Mouse (Mus musculus): ENCODE measurements at regions not wholly inside any gene's neighbourhood (a gene's known extent, or its start where the extent isn't known, plus 50 kb on each side); places are given as distances from the start of the nearest gene placed in this dataset.

DNA sequence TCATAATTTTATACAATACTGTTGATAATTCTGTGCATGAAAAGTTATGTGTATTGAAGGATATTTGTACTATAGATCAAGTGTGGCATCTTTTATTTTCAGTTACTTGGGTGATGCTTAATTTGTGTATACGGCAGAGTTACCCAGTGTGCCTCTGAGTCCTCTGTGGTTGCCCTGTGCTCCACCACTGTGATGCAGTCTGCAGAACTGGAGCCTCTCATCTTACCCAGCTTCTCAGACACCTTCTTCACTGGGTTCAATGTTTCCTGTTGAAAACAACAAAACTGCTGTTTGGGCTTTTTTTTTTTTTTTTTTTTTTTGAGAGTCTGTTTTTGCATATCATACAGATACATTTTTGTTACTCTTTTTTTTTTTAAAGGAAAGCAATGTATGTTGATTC lies 109.2 kb upstream of the Slco3a1 start:
- WGBS = 76% methylated on average over 1 of the region's 1 CpGs
- DNase-seq = no peak
- no peaks in the 10 kb centered on the region for H3K36me3 ChIP-seq (ENCODE audit: control insufficient read depth, insufficient read depth, low read length)

DNA sequence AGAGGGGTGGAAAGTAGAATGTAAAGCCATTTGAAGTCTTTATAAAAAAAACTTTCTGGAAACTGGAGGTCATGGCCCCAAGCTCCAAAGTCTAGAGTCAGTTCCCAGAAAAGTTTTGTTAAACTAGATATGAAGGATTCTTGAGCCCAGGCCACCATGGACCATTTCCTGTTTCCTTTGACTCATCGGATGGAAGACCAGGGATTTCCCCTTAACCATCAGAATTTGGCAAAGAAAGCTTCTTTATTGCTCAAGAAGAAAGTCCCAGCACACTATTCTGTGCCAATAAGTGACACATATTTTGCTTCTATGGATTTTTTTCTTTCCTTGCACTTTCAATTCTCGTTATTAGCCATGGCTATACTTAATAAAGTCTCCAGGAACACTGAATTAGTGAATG lies 92.7 kb upstream of the Slco3a1 start:
- DNase-seq = no peak
- Histone ChIP-seq H3K36me3 (ENCODE audit: control insufficient read depth, insufficient read depth, low read length) (no peaks in the 10 kb centered on the region), H3K27me3 (ENCODE audit: control insufficient read depth, insufficient read depth, low read length) (no peaks in the 10 kb centered on the region), H3K4me1 (replicated peaks; ENCODE audit: control insufficient read depth, insufficient read depth, low read length) (no peaks in the 10 kb centered on the region), H3K4me3 (ENCODE audit: control insufficient read depth, insufficient read depth, low read length) (no peak overlapping the region), H3K27ac (ENCODE audit: control insufficient read depth, insufficient read depth, low read length) (no peak overlapping the region)
- WGBS = 68% methylated on average over 2 of the region's 2 CpGs
- no peak for TF ChIP-seq CTCF (IDR thresholded peaks at IDR 0.05; ENCODE audit: borderline replicate concordance, control insufficient read depth, extremely low read depth, insufficient read depth, low read length, poor library complexity)
- TF ChIP-seq POLR2A (IDR thresholded peaks at IDR 0.05; ENCODE audit: control insufficient read depth, extremely low read depth, insufficient read depth, low read length, poor library complexity) = no peak

More for the DNA sequence above, 109.2 kb upstream of the Slco3a1 start:
- TF ChIP-seq CTCF (IDR thresholded peaks at IDR 0.05; ENCODE audit: borderline replicate concordance, control insufficient read depth, extremely low read depth, insufficient read depth, low read length, poor library complexity) = no peak
- no peak overlapping the region for H3K4me3 ChIP-seq (ENCODE audit: control insufficient read depth, insufficient read depth, low read length)
- no peaks in the 10 kb centered on the region for H3K4me1 ChIP-seq (replicated peaks; ENCODE audit: control insufficient read depth, insufficient read depth, low read length)
- no peak overlapping the region for H3K27ac ChIP-seq (ENCODE audit: control insufficient read depth, insufficient read depth, low read length)
- H3K27me3 ChIP-seq (ENCODE audit: control insufficient read depth, insufficient read depth, low read length) = no peaks in the 10 kb centered on the region

DNA sequence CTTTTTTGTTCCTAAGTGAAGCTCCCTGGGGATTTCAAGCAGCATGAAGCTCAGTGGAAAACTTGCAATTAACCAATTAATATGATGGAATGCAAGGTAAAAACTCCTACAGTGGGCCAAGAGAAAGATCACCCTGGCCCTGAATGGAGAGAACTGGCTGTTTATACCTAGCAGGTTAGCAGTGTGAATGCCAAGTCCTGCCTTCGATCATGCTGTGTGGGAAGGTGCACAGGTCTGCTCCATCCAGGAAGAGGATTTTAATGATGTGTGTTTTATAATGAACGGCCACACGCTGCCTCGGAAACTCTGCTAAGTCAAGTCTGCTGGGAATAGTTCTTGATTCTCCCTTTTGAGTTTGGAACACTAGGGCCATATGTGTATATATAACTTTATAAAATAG lies 85.6 kb upstream of the Slco3a1 start:
- no peak overlapping the region for H3K27ac ChIP-seq (ENCODE audit: control insufficient read depth, insufficient read depth, low read length)
- H3K36me3 ChIP-seq (ENCODE audit: control insufficient read depth, insufficient read depth, low read length) = no peaks in the 10 kb centered on the region
- no peak for TF ChIP-seq CTCF (IDR thresholded peaks at IDR 0.05; ENCODE audit: borderline replicate concordance, control insufficient read depth, extremely low read depth, insufficient read depth, low read length, poor library complexity)
- no peak for TF ChIP-seq POLR2A (IDR thresholded peaks at IDR 0.05; ENCODE audit: control insufficient read depth, extremely low read depth, insufficient read depth, low read length, poor library complexity)
- no peaks in the 10 kb centered on the region for H3K4me1 ChIP-seq (replicated peaks; ENCODE audit: control insufficient read depth, insufficient read depth, low read length)
- no peaks in the 10 kb centered on the region for H3K27me3 ChIP-seq (ENCODE audit: control insufficient read depth, insufficient read depth, low read length)
- no peak for DNase-seq
- WGBS = 90% methylated on average over 4 of the region's 4 CpGs
- no peak overlapping the region for H3K4me3 ChIP-seq (ENCODE audit: control insufficient read depth, insufficient read depth, low read length)

DNA sequence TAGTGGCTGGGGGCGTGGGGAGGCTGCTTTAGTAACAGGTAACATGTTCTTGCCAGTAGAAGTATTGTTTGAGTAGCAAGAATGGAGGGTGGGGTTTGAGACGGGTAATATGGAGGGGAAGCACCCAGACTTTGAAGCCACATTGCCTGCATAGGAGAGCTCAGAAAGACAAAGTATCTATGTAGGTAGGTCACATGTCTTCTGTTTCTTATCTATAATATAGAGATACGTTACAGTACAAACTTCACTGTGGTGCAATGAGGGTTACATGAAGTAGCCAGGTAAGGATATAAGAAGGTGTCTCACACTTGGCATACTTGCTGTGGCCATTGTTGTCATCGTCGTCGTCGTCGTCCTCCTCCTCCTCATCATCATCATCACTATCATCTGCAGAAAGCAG lies 77.6 kb upstream of the Slco3a1 start:
- Histone ChIP-seq H3K4me1 (replicated peaks; ENCODE audit: control insufficient read depth, insufficient read depth, low read length) (no peaks in the 10 kb centered on the region), H3K27ac (ENCODE audit: control insufficient read depth, insufficient read depth, low read length) (no peak overlapping the region), H3K36me3 (ENCODE audit: control insufficient read depth, insufficient read depth, low read length) (no peaks in the 10 kb centered on the region), H3K27me3 (ENCODE audit: control insufficient read depth, insufficient read depth, low read length) (no peaks in the 10 kb centered on the region), H3K4me3 (ENCODE audit: control insufficient read depth, insufficient read depth, low read length) (no peak overlapping the region)
- WGBS = 97% methylated on average over 8 of the region's 8 CpGs
- TF ChIP-seq POLR2A (IDR thresholded peaks at IDR 0.05; ENCODE audit: control insufficient read depth, extremely low read depth, insufficient read depth, low read length, poor library complexity) (no peak), CTCF (IDR thresholded peaks at IDR 0.05; ENCODE audit: borderline replicate concordance, control insufficient read depth, extremely low read depth, insufficient read depth, low read length, poor library complexity) (no peak)
- DNase-seq = no peak

DNA sequence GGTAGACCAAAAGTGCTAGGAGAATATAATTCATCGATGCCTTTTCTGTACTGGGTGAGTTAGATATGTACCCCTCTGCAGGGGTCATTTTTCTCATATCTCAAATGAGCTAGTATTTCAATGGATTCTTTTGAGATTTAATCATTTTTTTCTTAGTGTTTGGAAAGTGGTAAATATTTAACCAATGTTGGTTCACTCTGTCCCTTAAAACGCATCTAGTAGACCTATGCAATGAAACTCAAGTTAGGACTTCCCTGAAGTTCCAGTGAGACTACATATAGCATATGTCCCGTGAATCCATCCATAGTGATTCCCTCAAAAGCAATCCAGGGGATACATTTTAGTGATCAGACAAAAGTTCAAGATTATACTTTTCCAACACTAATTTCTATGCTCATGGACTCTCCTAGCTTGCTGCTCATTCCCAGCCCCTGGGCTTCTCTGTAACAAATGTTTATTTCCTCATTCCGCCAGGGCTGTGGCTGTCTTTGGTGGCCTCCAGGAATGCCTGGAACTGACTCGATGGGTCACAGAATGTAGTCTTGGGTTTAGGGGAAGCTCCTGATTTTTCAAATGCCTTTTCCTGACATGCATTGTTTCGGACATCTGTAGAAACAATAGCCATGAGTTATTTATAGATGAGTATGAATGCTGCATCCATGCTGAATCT lies 74.4 kb upstream of the Slco3a1 start:
- Histone ChIP-seq H3K4me1 (replicated peaks; ENCODE audit: control insufficient read depth, insufficient read depth, low read length) (no peaks in the 10 kb centered on the region), H3K36me3 (ENCODE audit: control insufficient read depth, insufficient read depth, low read length) (no peaks in the 10 kb centered on the region), H3K27ac (ENCODE audit: control insufficient read depth, insufficient read depth, low read length) (no peak overlapping the region), H3K27me3 (ENCODE audit: control insufficient read depth, insufficient read depth, low read length) (no peaks in the 10 kb centered on the region), H3K4me3 (ENCODE audit: control insufficient read depth, insufficient read depth, low read length) (no peak overlapping the region)
- no peak for TF ChIP-seq CTCF (IDR thresholded peaks at IDR 0.05; ENCODE audit: borderline replicate concordance, control insufficient read depth, extremely low read depth, insufficient read depth, low read length, poor library complexity)
- TF ChIP-seq POLR2A (IDR thresholded peaks at IDR 0.05; ENCODE audit: control insufficient read depth, extremely low read depth, insufficient read depth, low read length, poor library complexity) = no peak
- 88% methylated on average over 6 of the region's 6 CpGs for WGBS
- DNase-seq = no peak

Data from thymus, adult 2 months (tissue).